Mouse (Mus musculus) brain, embryonic 14.5 days (tissue): ENCODE measurements around the gene Znrf2.

Experiments used
- CTCF ChIP-seq: fragments of 200-500 bp; IDR thresholded peaks from 2 replicates; pipeline ENCODE4 v1.5.1; 2012; ENCODE audit warnings: inconsistent platforms, mild to moderate bottlenecking, moderate library complexity, borderline replicate concordance; ENCODE audit not compliant: insufficient read depth, insufficient read length; ENCODE audit errors: extremely low read depth
- POLR2A ChIP-seq: fragments of 200-500 bp; IDR thresholded peaks from 2 replicates; pipeline ENCODE4 v1.6.1; 2012; ENCODE audit warnings: mild to moderate bottlenecking, inconsistent platforms, borderline replicate concordance; ENCODE audit not compliant: poor library complexity, insufficient read depth, insufficient read length, severe bottlenecking; ENCODE audit errors: extremely low read depth

GRCm38 (mm10) chr6:54780569-54781304 is 36.0 kb upstream of the Znrf2 start:
- TF ChIP-seq CTCF (no peak), POLR2A (no peak)
